Mouse (Mus musculus) CH12.LX (cell line): Measurements from ENCODE around the gene Ets2. TPM values are rescaled to one million over a fixed set of nuclear protein-coding genes. Genes with fewer than 3 reads are reported as not detected.

Experiments used
- DNase-seq: peaks from one replicate; pipeline ENCODE4 v3.0.0-alpha.2; 2013; ENCODE audit errors: extremely low read depth
- H3K27ac ChIP-seq: 2 replicates; pipeline ENCODE4 v1.5.1; 2012; ENCODE audit warnings: low read depth, mild to moderate bottlenecking, control low read depth, moderate library complexity; ENCODE audit not compliant: insufficient read depth
- H3K27me3 ChIP-seq: replicated peaks from 2 replicates; pipeline ENCODE3; 2012; ENCODE audit warnings: inconsistent platforms
- H3K36me3 ChIP-seq, 2 experiments: replicated peaks in 1 of 2; 2 replicates each; pipeline versions ENCODE3 to v1.6.1; 2012; ENCODE audit warnings: inconsistent platforms in 1 of 2, low read length in 1 of 2, mild to moderate bottlenecking in 1 of 2, mixed read lengths in 1 of 2, moderate library complexity in 1 of 2; ENCODE audit not compliant: control insufficient read depth in 1 of 2, insufficient read depth in 1 of 2
- H3K4me1 ChIP-seq, 2 experiments: 2 replicates each; pipeline ENCODE4 v1.6.1; 2012; ENCODE audit warnings: inconsistent platforms in 1 of 2, moderate library complexity in 1 of 2; ENCODE audit not compliant: insufficient read depth in 2 of 2, control insufficient read depth in 1 of 2
- H3K4me2 ChIP-seq: 2 replicates; pipeline ENCODE4 v1.6.1; 2012; ENCODE audit warnings: low read depth, mild to moderate bottlenecking, control low read depth; ENCODE audit not compliant: poor library complexity, insufficient read depth, severe bottlenecking
- H3K4me3 ChIP-seq, 3 experiments: fragments of 150-350 bp in 1 of 3; sonication (generic) in 1 of 3; replicated peaks in 1 of 3; 2 replicates each; pipeline versions ENCODE3 to v1.5.1; 2011 to 2012; ENCODE audit warnings: low read depth in 2 of 3, low read length in 2 of 3, mild to moderate bottlenecking in 2 of 3, moderate library complexity in 2 of 3, control low read depth in 1 of 3, improper control_type of control experiment in 1 of 3, inconsistent platforms in 1 of 3, mixed read lengths in 1 of 3; ENCODE audit not compliant: poor library complexity in 1 of 3
- H3K79me2 ChIP-seq: replicated peaks from 2 replicates; pipeline ENCODE4 v1.6.1; 2012; ENCODE audit warnings: mild to moderate bottlenecking, moderate library complexity; ENCODE audit not compliant: control insufficient read depth, poor library complexity, insufficient read depth, severe bottlenecking; ENCODE audit errors: extremely low read depth
- H3K9ac ChIP-seq: 2 replicates; pipeline ENCODE4 v1.6.1; 2012; ENCODE audit warnings: low read depth, mild to moderate bottlenecking, control low read depth, moderate library complexity; ENCODE audit not compliant: insufficient read depth
- H3K9me3 ChIP-seq: replicated peaks from 2 replicates; pipeline ENCODE3; 2012; ENCODE audit warnings: low read length, inconsistent platforms, mixed read lengths
- BHLHE40 ChIP-seq: IDR thresholded peaks from 2 replicates; pipeline ENCODE4 v1.6.1; 2011; ENCODE audit warnings: mild to moderate bottlenecking, low read depth, low read length, improper control_type of control experiment
- ETS1 ChIP-seq: conservative IDR thresholded peaks from 2 replicates; pipeline ENCODE4 v1.6.1; 2012; ENCODE audit warnings: low read depth, mild to moderate bottlenecking, inconsistent platforms, low read length, improper control_type of control experiment, moderate library complexity
- HCFC1 ChIP-seq: IDR thresholded peaks from 2 replicates; pipeline ENCODE4 v1.6.1; 2012; ENCODE audit warnings: low read depth, mild to moderate bottlenecking, inconsistent platforms, low read length, improper control_type of control experiment
- JUN ChIP-seq: IDR thresholded peaks from 2 replicates; pipeline ENCODE4 v1.6.1; 2011; ENCODE audit warnings: low read depth, mild to moderate bottlenecking, low read length, improper control_type of control experiment, moderate library complexity; ENCODE audit not compliant: insufficient read depth
- JUND ChIP-seq: conservative IDR thresholded peaks from 2 replicates; pipeline ENCODE4 v1.6.1; 2011; ENCODE audit warnings: low read depth, low read length, improper control_type of control experiment
- KAT2A ChIP-seq: IDR thresholded peaks from 2 replicates; pipeline ENCODE4 v1.6.1; 2012; ENCODE audit warnings: low read length, improper control_type of control experiment, inconsistent platforms; ENCODE audit not compliant: insufficient replicate concordance
- MAX ChIP-seq: IDR thresholded peaks from 2 replicates; pipeline ENCODE4 v1.6.1; 2011; ENCODE audit warnings: low read length, improper control_type of control experiment
- NELFE ChIP-seq: IDR thresholded peaks from 2 replicates; pipeline ENCODE4 v1.6.1; 2011; ENCODE audit warnings: low read depth, low read length, improper control_type of control experiment
- NRF1 ChIP-seq: IDR thresholded peaks from 2 replicates; pipeline ENCODE4 v1.6.1; 2014; ENCODE audit warnings: low read depth, mild to moderate bottlenecking, inconsistent platforms, low read length, improper control_type of control experiment, moderate library complexity
- RAD21 ChIP-seq: IDR thresholded peaks from 2 replicates; pipeline ENCODE4 v1.6.1; 2011; ENCODE audit warnings: low read depth, mild to moderate bottlenecking, low read length, improper control_type of control experiment, moderate library complexity
- TBP ChIP-seq: conservative IDR thresholded peaks from 2 replicates; pipeline ENCODE4 v1.6.1; 2011; ENCODE audit warnings: low read depth, low read length, improper control_type of control experiment
- TCF12 ChIP-seq: IDR thresholded peaks from 2 replicates; pipeline ENCODE4 v1.6.1; 2014; ENCODE audit warnings: low read depth, mild to moderate bottlenecking, inconsistent platforms, low read length, improper control_type of control experiment
- ZMIZ1 ChIP-seq: IDR thresholded peaks from 2 replicates; pipeline ENCODE4 v1.6.1; 2012; ENCODE audit warnings: low read depth, mild to moderate bottlenecking, inconsistent platforms, low read length, improper control_type of control experiment
- dilution Hi-C: fragments of 300-500 bp; cut with MboI; formaldehyde crosslinking; loops from 2 replicates; pipeline ENCODE4 v1.14.3; 2020; ENCODE audit warnings: low sequenced_read_pairs; ENCODE audit not compliant: extremely low pct_unique_long_range_greater_than_20kb, extremely low pct_ligation_motif_present
- in situ Hi-C: fragments of 300-500 bp; cut with MboI; formaldehyde crosslinking; loops from 3 replicates; pipeline ENCODE4 v1.14.3; 2019; ENCODE audit warnings: low sequenced_read_pairs, low pct_ligation_motif_present, low pct_unique_long_range_greater_than_20kb, mixed read lengths
- polyA plus RNA-seq: library from polyadenylated mRNA; unstranded; fragments of >175 nt; gene quantifications from 2 replicates; pipeline ENCODE4 v1.2.1, GENCODE M21; 2012; ENCODE audit warnings: low read depth; ENCODE audit not compliant: insufficient read length
- total RNA-seq, 2 experiments: library from RNA; depleted of rRNA; stranded (reverse); fragments of 300-350 nt in 1 of 2; fragments of >200 nt in 1 of 2; gene quantifications; 2 replicates each; pipeline ENCODE4 v1.2.3; 2012 to 2014

The Ets2 gene
- total and polyA plus RNA-seq, 3 experiments, result 42.0 to 51.2 (median 43.2) TPM

- peaks cover 14 to 22% of the 10 kb centered on the region in 2 experiments for H3K4me1 ChIP-seq
- dilution Hi-C loops, result no loop called here
- DNase-seq, result no peak
- H3K4me2 ChIP-seq, result no peak overlapping the region
- in situ Hi-C loops, result no loop called here
- H3K36me3 ChIP-seq, result no peaks in the 10 kb centered on the region
- TF ChIP-seq JUN (no peak), KAT2A (no peak), HCFC1 (no peak), TBP (no peak), ETS1 (no peak), ZMIZ1 (no peak), NRF1 (no peak), RAD21 (no peak), NELFE (no peak), JUND (no peak), TCF12 (no peak), MAX (no peak), BHLHE40 (no peak)
- no peaks in the 10 kb centered on the region for H3K79me2 ChIP-seq
- H3K9ac ChIP-seq, result no peak overlapping the region
- H3K27ac ChIP-seq, result no peak overlapping the region
- H3K4me3 ChIP-seq, result no peak overlapping the region
- H3K27me3 ChIP-seq, result no peaks in the 10 kb centered on the region
- H3K9me3 ChIP-seq, result no peaks in the 10 kb centered on the region
Measured at GRCm38 (mm10) chr16:95770402-95770801, 68.5 kb downstream of the Ets2 start.

Other genes with a start within 250 kb of the Ets2 start
- 0.34 and 0.42 TPM in 2 replicates for gene Erg, start 115.5 kb upstream of the Ets2 start, total RNA-seq (2012; rRNA removed)
- 0.07 and 0.11 TPM in 2 replicates for gene Erg, start 115.5 kb upstream of the Ets2 start, total RNA-seq (2014; rRNA removed)
- gene Erg, start 115.5 kb upstream of the Ets2 start, polyA plus RNA-seq, result 0.78 and 0.81 TPM in 2 replicates